In genomic region chr7:4663179-4663578, GRCm38 (mm10) we compare ENCODE assay signal across 36 mouse cellular contexts. TPM values are rescaled to one million over a fixed set of nuclear protein-coding genes. Genes with fewer than 3 reads are reported as not detected.
DNase-seq lines count a peak whose midpoint lies in the region; ATAC-seq lines count a peak whose summit lies in the region.
"Had no signal": no experiment of that assay in that cellular context is flagged by ENCODE, and none has a peak within 500 bp of the region (broad histone marks: within the 10 kb centered on the region; RNA-seq: fewer than 3 reads in every experiment).

No protein-coding gene starts in this region.

- H3K9ac ChIP-seq in liver, embryonic 13.5 days, result peak overlapping the region; percentile 26; the same call in 1 of the 2 replicates
- H3K9ac ChIP-seq: embryonic facial prominence, embryonic 15.5 days; heart, embryonic 13.5 days; hindbrain, embryonic 15.5 days; kidney, embryonic 15.5 days; limb, embryonic 12.5 days; liver, embryonic 14.5 days; lung, embryonic 15.5 days; neural tube, embryonic 12.5 days had no signal

- peaks cover 57% of the 10 kb centered on the region for H3K36me3 ChIP-seq in liver, embryonic 13.5 days

- H3K27ac ChIP-seq in liver, embryonic 13.5 days, result 0 out of 2 replicates have a peak overlapping the region, but pooled peaks have one; percentile 10
- H3K27ac ChIP-seq: embryonic facial prominence, embryonic 10.5 days; embryonic facial prominence, embryonic 15.5 days; gastrocnemius, adult 2 months; heart, adult 2 months; heart, embryonic 13.5 days; hindbrain, embryonic 10.5 days; hindbrain, embryonic 15.5 days; kidney, embryonic 15.5 days; layer of hippocampus, adult 2 months; left cerebral cortex, adult 2 months; limb, embryonic 12.5 days; liver, embryonic 14.5 days; lung, embryonic 15.5 days; midbrain, embryonic 12.5 days; neural tube, embryonic 12.5 days had no signal

- no peaks in the 10 kb centered on the region for H3K27me3 ChIP-seq in liver, embryonic 13.5 days
- H3K27me3 ChIP-seq: embryonic facial prominence, embryonic 15.5 days; heart, embryonic 13.5 days; hindbrain, embryonic 15.5 days; kidney, embryonic 15.5 days; limb, embryonic 12.5 days; lung, embryonic 15.5 days; midbrain, embryonic 12.5 days; neural tube, embryonic 12.5 days had no signal

- 71% methylated on average over 8 of the region's 8 CpGs for WGBS in liver, embryonic 13.5 days (ENCODE audit: insufficient replicate concordance)

- H3K4me1 ChIP-seq in liver, embryonic 13.5 days (replicated peaks), result peaks cover 22% of the 10 kb centered on the region

- H3K4me3 ChIP-seq in liver, embryonic 13.5 days (replicated peaks), result no peak overlapping the region
- H3K4me3 ChIP-seq: embryonic facial prominence, embryonic 10.5 days; embryonic facial prominence, embryonic 15.5 days; gastrocnemius, adult 2 months; heart, adult 2 months; heart, embryonic 13.5 days; hindbrain, embryonic 10.5 days; hindbrain, embryonic 15.5 days; kidney, embryonic 15.5 days; layer of hippocampus, adult 2 months; left cerebral cortex, adult 2 months; limb, embryonic 12.5 days; lung, embryonic 15.5 days; midbrain, embryonic 12.5 days; myocyte; neural tube, embryonic 12.5 days had no signal

- DNase-seq in liver, embryonic 13.5 days, result no peak
- no peak for DNase-seq in liver
- DNase-seq in CD4-positive helper T cell, adult 2 months (ENCODE audit: low read depth, low spot score), result peak; percentile 31
- peak; percentile 16 for DNase-seq in ZHBTc4 (ENCODE audit: low read depth, low spot score)
- no peak for DNase-seq in cerebellum, adult 9-11 months
- no peak for DNase-seq in heart, adult 18-20 months
- DNase-seq: adrenal gland, postnatal 25 days; cerebellum, adult 2 months; gastrocnemius, adult 2 months; gastrocnemius, postnatal 36 days; heart, adult 2 months; heart, postnatal 10 days; kidney, adult 18-20 months; kidney, postnatal 25 days; thymus, adult 18-20 months; thymus, postnatal 4 days had no signal

- no peak for ATAC-seq in liver, embryonic 13.5 days (ENCODE audit: low read depth)
- peak; percentile 42 for ATAC-seq in megakaryocyte progenitor cell, adult 5-6 weeks (replicated peaks; ENCODE audit: poor library complexity)
- ATAC-seq: forebrain, embryonic 16.5 days had no signal

- H3K9me3 ChIP-seq in liver, embryonic 13.5 days (replicated peaks), result no peaks in the 10 kb centered on the region
- H3K9me3 ChIP-seq: embryonic facial prominence, embryonic 10.5 days; embryonic facial prominence, embryonic 15.5 days; heart, embryonic 13.5 days; hindbrain, embryonic 10.5 days; hindbrain, embryonic 15.5 days; kidney, embryonic 15.5 days; limb, embryonic 12.5 days; lung, embryonic 15.5 days; midbrain, embryonic 12.5 days; neural tube, embryonic 12.5 days had no signal

- no peak overlapping the region for H3K4me2 ChIP-seq in liver, embryonic 13.5 days
- H3K4me2 ChIP-seq: embryonic facial prominence, embryonic 15.5 days; heart, embryonic 13.5 days; hindbrain, embryonic 15.5 days; kidney, embryonic 15.5 days; limb, embryonic 12.5 days; lung, embryonic 15.5 days; midbrain, embryonic 12.5 days; neural tube, embryonic 12.5 days had no signal

RNA-seq across cellular contexts. Expression of gene Ppp6r1, which starts 4.4 kb away (rescaled TPM):
- 5.7 and 7.1 TPM in 2 replicates for polyA plus RNA-seq in liver, embryonic 13.5 days (2015; fragmentation: Nextera tagmentation; extraction: Ambion mirVana)
- total RNA-seq in megakaryocyte progenitor cell, adult 5-6 weeks (2015), result 99.0 and 102 TPM in 2 replicates
- total RNA-seq in megakaryocyte progenitor cell, adult 5-6 weeks (2017), result 124 and 144 TPM in 2 replicates
- 10 to 100 TPM; 69.2 to 70.4 TPM for total RNA-seq in heart, adult 18-20 months (2021)

RNA-seq across cellular contexts. Expression of gene Hspbp1, which starts 21.7 kb away (rescaled TPM):
- polyA plus RNA-seq in liver, embryonic 13.5 days (2015; fragmentation: Nextera tagmentation; extraction: Ambion mirVana), result 77.8 and 83.4 TPM in 2 replicates
- total RNA-seq in megakaryocyte progenitor cell, adult 5-6 weeks (2015), result 48.1 and 52.5 TPM in 2 replicates
- total RNA-seq in megakaryocyte progenitor cell, adult 5-6 weeks (2017), result 20.2 and 26.2 TPM in 2 replicates
- 10 to 100 TPM; 33.8 to 38.5 TPM for total RNA-seq in heart, adult 18-20 months (2021)

RNA-seq across cellular contexts. Expression of gene Brsk1, which starts 27.2 kb away (rescaled TPM):
- polyA plus RNA-seq in liver, embryonic 13.5 days (2015; fragmentation: Nextera tagmentation; extraction: Ambion mirVana), result 0.08 and 0.10 TPM in 2 replicates
- total RNA-seq in megakaryocyte progenitor cell, adult 5-6 weeks (2015), result 0.44 TPM in 1 of 2 replicates, not detected in the other
- total RNA-seq in megakaryocyte progenitor cell, adult 5-6 weeks (2017), result not detected in 2 replicates
- 1 to 10 TPM; 1.1 to 1.2 TPM for total RNA-seq in heart, adult 18-20 months (2021)
- total RNA-seq: megakaryocyte, adult 5-6 weeks; MEL had no signal

RNA-seq across cellular contexts. Expression of gene Tmem86b, which starts 32.0 kb away (rescaled TPM):
- polyA plus RNA-seq in liver, embryonic 13.5 days (2015; fragmentation: Nextera tagmentation; extraction: Ambion mirVana), result 22.6 and 25.1 TPM in 2 replicates
- 6.7 and 8.9 TPM in 2 replicates for total RNA-seq in megakaryocyte progenitor cell, adult 5-6 weeks (2015)
- total RNA-seq in megakaryocyte progenitor cell, adult 5-6 weeks (2017), result 15.2 and 22.4 TPM in 2 replicates
- 1 to 10 TPM; 3.8 to 6.5 TPM for total RNA-seq in heart, adult 18-20 months (2021)

RNA-seq across cellular contexts. Expression of gene Ptprh, which starts 59.3 kb away (rescaled TPM):
- polyA plus RNA-seq in liver, embryonic 13.5 days (2015; fragmentation: Nextera tagmentation; extraction: Ambion mirVana), result not detected in 2 replicates
- not detected in 2 replicates for total RNA-seq in megakaryocyte progenitor cell, adult 5-6 weeks (2015)
- total RNA-seq in megakaryocyte progenitor cell, adult 5-6 weeks (2017), result not detected in 2 replicates
- total RNA-seq in heart, adult 18-20 months (2021), result not detected
- total RNA-seq: adrenal gland, adult 18-20 months; adrenal gland, postnatal 25 days; gastrocnemius, adult 2 months; gastrocnemius, postnatal 36 days; heart, adult 2 months; heart, postnatal 10 days; megakaryocyte, adult 5-6 weeks; MEL had no signal
- polyA plus RNA-seq: embryonic facial prominence, embryonic 10.5 days; embryonic facial prominence, embryonic 15.5 days; hindbrain, embryonic 10.5 days; intestine, embryonic 14.5 days; limb, embryonic 12.5 days; liver, embryonic 14.5 days; lung, embryonic 15.5 days; myocyte; neural tube, embryonic 12.5 days had no signal

Comparison
In these comparisons a context has a peak if more than half of its experiments do, and no peak if none do; other contexts are left out.
1. DNase-seq: peak in CD4-positive helper T cell, adult 2 months (single experiment) and ZHBTc4 (single experiment); none in liver, embryonic 13.5 days (single experiment), liver (single experiment), cerebellum, adult 9-11 months (single experiment) and heart, adult 18-20 months (0 of 2).